Mouse (Mus musculus) skeletal muscle tissue, adult 2 months (tissue): ENCODE measurements at regions not wholly inside any gene's neighbourhood (a gene's known extent, or its start where the extent isn't known, plus 50 kb on each side); places are given as distances from the start of the nearest gene placed in this dataset.

Experiments used
- DNase-seq: peaks from one replicate; pipeline ENCODE4 v3.0.0-alpha.2; 2012; ENCODE audit warnings: low read depth, low spot score

DNA sequence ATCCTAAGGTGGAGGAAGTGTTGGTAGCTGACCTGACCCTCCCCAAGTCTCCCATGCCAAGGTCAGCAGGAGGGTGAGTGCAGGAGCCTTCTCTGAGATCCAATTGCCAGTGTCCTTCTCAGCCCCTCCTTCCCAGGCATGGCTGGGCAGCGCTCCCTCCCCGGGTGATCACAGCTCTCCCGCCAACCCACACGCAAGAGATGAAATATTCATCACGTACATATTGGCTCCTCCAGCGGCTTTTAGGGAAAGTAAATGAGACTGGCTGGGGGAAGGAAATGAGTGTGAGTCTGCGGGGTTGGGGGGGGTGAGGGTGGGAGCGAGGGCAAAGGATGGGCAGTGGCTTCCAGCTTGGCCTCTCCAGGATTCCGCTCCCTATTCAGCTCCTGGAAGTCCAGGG, 113.0 kb upstream of the Lhx1 start:
- no peak for DNase-seq

DNA sequence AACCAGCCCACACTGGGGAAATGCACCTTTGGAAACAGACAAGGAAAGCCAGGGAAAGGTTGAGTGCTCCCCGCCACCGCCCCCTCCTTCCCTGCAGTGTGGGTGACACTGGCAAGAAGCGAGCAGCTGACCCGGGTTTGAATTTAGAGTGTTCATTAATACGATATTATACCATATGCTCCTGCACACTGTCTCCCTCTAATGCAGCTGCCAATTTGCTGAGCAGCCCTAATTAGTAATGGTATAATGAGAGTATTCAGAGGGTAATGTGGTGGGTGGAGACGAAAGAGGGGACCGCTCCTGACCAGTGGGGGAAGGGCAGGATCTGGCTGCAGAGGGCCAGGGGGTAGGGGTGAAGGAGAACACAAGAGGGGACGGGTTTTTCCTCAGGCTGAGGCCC, 111.9 kb upstream of the Lhx1 start:
- DNase-seq, result no peak

DNA sequence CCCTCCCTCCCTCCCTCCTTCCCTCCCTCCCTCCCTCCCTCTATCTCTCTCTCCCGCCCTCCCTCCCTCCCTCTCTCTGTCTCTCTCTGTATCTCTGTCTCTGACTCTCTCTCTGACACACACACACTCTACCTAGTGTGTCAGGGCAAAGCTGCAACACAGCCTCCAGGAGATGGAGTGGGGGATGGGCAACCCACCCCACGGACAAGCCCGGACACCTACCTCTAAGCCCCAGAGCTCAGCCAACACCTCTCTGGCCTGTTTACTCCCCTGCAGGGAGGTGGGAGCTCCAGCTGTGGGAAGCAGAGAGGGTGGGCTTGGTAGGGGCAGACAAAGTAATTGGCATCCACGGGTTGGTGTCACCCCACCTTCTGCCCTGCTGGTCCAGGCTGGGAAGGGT, 109.7 kb upstream of the Lhx1 start:
- DNase-seq, result no peak

GRCm38 (mm10) chr11:84633300-84633699, 108.0 kb upstream of the Lhx1 start:
- no peak for DNase-seq

DNA sequence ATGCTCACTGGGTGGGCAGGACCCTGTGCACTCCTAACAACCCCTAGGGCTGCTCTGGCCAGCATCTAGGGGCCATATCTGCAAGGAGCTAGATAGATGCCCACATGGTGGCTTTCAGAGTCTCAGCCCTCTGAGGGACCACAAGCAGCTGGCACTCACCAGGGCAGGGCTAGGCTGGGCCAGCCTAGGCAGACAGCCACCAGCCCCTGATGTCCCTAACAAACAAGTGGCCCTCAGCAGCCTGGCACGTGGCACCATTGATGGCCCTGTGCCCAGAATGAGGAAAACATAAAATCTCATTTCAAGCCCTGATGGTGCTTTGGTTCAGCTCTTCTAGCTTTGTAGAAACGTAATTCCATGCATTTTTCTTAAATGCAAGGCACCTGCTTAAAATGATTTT, 102.8 kb upstream of the Lhx1 start:
- DNase-seq, result no peak

DNA sequence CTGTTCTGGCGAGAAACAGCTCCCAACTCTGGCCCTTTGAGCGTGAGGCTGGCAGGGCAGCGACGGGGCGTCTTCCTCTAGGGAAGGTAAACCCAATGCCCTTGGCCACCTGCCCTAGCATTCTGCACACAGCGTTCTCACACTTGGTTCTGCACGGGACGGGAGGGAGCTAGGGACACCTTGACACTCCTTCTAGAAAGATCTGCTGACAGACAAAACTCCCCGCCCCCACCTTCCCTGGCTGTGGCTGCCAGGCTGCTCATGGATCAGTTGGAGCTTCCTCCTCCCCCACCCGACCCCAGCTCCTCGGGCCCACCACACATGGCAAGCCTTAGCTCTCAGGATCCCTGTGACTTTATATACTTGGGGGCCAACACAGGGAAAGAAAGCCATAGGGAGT, 102.3 kb upstream of the Lhx1 start:
- DNase-seq, result no peak

GRCm38 (mm10) chr11:84627259-84627658, 101.9 kb upstream of the Lhx1 start:
- no peak for DNase-seq

DNA sequence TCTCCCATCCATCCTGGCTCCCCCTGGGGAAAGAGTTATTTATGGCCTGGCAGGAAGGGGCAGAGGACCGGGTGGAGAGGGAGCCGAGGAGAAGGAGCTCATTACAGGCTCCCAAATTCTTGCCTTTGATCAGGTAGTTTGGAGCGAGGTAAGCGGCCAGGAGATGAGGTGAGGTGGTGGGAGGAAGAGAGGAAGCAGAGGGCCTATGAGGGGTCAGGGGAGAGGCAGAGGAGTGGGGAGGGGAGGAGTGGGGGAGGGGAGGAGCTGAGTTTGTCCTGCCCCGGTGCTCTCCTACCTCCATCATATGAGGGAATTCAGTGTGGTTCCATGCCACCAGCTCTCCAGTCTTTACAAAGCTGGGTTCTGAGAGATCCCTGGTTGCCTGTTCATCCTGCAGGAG, 98.8 kb upstream of the Lhx1 start:
- no peak for DNase-seq

DNA sequence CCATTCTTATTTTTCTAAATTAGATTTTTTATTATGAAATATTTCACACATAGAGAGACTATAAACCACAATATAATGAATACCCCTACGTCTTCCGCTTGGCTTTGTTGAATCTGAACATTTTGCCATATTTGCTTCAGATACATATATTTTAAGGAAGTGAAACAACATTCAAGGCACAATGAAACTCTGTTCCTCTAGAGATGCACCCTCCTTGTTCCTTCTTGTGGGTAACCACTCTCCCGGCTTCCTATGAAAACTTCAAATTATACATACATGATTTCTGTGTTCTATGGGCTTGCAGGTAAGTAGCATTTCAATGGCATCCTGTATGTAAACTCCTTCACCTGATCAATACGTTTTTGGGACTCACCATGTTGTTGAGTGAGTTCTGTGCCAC, 94.4 kb upstream of the Lhx1 start:
- DNase-seq, result no peak

GRCm38 (mm10) chr11:84618576-84618975, 93.2 kb upstream of the Lhx1 start:
- no peak for DNase-seq

GRCm38 (mm10) chr11:84612982-84613720, 87.8 kb upstream of the Lhx1 start:
- DNase-seq, result no peak

DNA sequence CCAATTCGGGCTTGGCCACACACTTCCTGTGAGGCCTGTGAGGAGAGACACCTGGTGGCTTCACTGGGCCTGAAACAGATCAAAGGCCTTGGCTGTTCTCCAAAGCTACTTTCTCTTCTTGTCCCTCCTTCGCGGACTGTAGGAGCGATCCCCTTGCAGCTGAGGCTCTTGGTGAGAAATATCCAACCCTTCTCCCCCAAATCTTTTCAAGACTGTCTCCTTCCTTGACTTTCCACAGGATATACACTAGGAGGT, 86.2 kb upstream of the Lhx1 start:
- DNase-seq, result no peak

- DNase-seq, result no peak
These were observed 85.7 kb upstream of the Lhx1 start for GRCm38 (mm10) chr11:84610774-84611624.

DNA sequence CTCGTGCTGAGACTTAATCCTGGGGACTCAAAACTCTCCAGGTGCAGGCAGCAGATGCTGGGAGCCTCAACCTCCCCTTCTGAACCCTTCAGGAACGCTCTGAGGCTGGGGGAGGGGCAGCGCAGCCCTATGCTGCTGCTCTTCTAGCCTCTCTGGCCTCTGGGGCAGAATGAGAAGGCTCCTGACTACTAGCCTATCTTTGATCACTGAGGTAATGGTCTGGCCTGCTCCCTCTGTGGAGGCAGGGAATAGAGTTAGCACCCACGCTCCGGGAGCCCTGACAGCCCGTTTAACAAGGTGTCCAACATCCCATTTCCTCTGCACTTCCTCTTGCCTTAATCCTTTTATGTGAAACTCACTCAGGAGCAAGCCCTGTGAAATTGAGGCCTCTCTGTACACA, 79.4 kb upstream of the Lhx1 start:
- DNase-seq, result no peak

- no peak for DNase-seq
These were observed 74.0 kb upstream of the Lhx1 start for GRCm38 (mm10) chr11:84599267-84599841.

GRCm38 (mm10) chr11:84597572-84598295, 72.4 kb upstream of the Lhx1 start:
- DNase-seq, result no peak

DNA sequence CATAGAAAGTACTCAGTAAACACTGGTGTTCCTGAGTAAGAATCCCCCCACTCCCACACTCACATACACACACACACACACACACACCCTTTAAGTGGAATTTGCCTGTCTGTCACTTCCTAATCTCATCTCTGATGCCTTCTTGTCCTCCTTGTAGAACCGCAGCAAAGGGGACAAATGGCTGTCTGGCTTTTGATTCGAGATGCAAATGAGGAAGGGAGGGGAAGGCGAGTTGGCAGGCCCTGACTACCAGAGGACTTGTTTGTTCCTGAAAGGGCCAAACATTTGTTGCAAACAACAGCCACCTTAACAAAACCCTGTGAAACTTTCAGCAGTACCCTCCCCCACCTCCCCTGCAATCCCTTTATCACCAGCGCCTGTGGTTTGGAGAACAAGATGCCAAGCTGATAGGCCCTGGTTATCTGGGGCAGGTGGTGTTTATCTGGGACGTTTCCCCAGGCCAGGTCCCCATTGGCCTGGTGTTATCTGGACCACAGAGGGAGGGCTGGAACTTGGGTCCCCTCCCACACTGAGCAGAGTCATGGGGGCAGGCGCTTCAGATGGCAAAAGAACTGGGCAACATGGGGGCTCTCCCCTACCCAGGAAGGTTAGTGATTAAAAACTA, 67.5 kb upstream of the Lhx1 start:
- no peak for DNase-seq

DNA sequence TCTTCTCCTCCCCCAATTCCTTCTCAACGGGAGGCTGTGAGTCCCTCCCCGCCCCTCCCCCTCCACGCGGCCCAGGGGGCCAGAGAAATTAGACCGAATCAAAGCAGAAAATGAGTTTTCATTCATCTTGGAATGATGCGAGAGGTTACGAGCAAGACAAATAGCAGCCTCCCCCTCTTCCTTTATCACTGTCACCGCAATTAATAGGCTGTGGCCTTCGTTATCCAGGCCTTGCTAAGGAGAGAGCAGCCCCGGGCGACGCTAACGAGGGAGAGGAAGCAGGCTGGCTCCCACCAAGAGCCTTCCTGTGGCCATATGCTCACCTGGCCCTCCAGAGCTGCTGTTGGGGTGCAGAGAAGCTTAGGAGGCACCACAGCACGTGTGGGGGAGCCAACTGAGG, 61.8 kb upstream of the Lhx1 start:
- DNase-seq, result no peak

DNA sequence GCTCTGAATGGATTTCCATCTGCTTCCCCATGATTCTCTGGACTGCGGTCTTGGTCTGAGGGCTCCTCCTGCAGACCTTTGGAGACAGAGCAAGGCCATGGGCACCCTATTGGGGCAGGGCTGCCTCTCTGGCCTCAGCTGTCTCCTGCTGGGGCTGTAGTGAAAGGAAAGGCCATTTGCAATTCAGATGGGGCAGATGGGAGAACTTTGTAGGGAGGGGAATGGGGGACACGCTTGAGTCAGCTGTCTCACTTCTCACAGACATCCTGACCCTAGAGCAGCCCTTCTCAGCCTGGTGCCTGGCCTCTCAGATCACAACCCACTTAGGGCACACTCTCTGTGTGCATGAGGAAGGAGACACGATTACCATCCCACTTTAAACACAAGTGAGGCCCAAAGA, 60.3 kb upstream of the Lhx1 start:
- no peak for DNase-seq

- DNase-seq, result no peak
These were observed 53.6 kb upstream of the Lhx1 start for GRCm38 (mm10) chr11:84578805-84579541.
